Mouse (Mus musculus) hindbrain, postnatal 0 days (tissue): ENCODE results near the gene Slc26a5. TPM values are rescaled to one million over a fixed set of nuclear protein-coding genes. Genes with fewer than 3 reads are reported as not detected.

Experiments
- ATAC-seq: fragments of 200-750 bp; cut with Nextera tagmentation; 2 replicates; pipeline ENCODE4 v1.8.0; 2017; ENCODE audit warnings: mild to moderate bottlenecking, moderate TSS enrichment, moderate library complexity
- DNase-seq: peaks from one replicate; pipeline ENCODE4 v3.0.0-alpha.2; 2015; ENCODE audit warnings: low spot score
- H3K27ac ChIP-seq: fragments of 300-500 bp; sonication (generic); 2 replicates; pipeline ENCODE4 v1.5.1; 2014; ENCODE audit warnings: mild to moderate bottlenecking
- H3K27me3 ChIP-seq: fragments of 300-500 bp; sonication (generic); 2 replicates; pipeline ENCODE4 v1.6.1; 2014; ENCODE audit warnings: low read length, mixed read lengths; ENCODE audit not compliant: insufficient read depth
- H3K36me3 ChIP-seq: fragments of 300-500 bp; sonication (generic); 2 replicates; pipeline ENCODE4 v1.6.1; 2014; ENCODE audit warnings: low read length, mixed read lengths; ENCODE audit not compliant: insufficient read depth
- H3K4me1 ChIP-seq: fragments of 300-500 bp; sonication (generic); 2 replicates; pipeline ENCODE4 v1.6.1; 2014; ENCODE audit warnings: antibody characterized with exemption, low read length, mixed read lengths; ENCODE audit not compliant: insufficient read depth
- H3K4me2 ChIP-seq: fragments of 300-500 bp; sonication (generic); 2 replicates; pipeline ENCODE4 v1.6.1; 2014; ENCODE audit warnings: low read depth, mild to moderate bottlenecking, low read length, moderate library complexity, mixed read lengths
- H3K4me3 ChIP-seq: fragments of 300-500 bp; sonication (generic); 2 replicates; pipeline ENCODE4 v1.5.1; 2014; ENCODE audit warnings: low read length
- H3K9ac ChIP-seq: fragments of 300-500 bp; sonication (generic); replicated peaks from 2 replicates; pipeline ENCODE4 v1.6.1; 2014; ENCODE audit warnings: mild to moderate bottlenecking, low read length, moderate library complexity, mixed read lengths
- H3K9me3 ChIP-seq: fragments of 300-500 bp; sonication (generic); 2 replicates; pipeline ENCODE4 v1.6.1; 2016; ENCODE audit warnings: low read length, mixed read lengths
- CTCF ChIP-seq: IDR thresholded peaks from 2 replicates; pipeline ENCODE4 v1.5.1; 2016; ENCODE audit warnings: antibody characterized with exemption, control low read depth, low read depth
- WGBS: fragments of 180-500 bp; shearing (Covaris S2); extraction: QIAGEN DNeasy Blood & Tissue Kit; methylation state at CpG from one replicate; pipeline ENCODE4 v1.1.7; 2014; 5-methylcytosine and 5-hydroxymethylcytosine counted together
- polyA plus RNA-seq: library from polyadenylated mRNA; unstranded; fragments of >200 nt; fragmentation: Nextera tagmentation; extraction: Ambion mirVana; gene quantifications from 2 replicates; pipeline ENCODE4 v1.2.1, GENCODE M21; 2015
- total RNA-seq: library from RNA; depleted of rRNA; stranded (reverse); fragments of >200 nt; gene quantifications from 2 replicates; pipeline ENCODE4 v1.2.3, GENCODE M21; 2014

The Slc26a5 gene
- total and polyA plus RNA-seq, 2 experiments from 2014 or later, result 0.84 to 1.0 TPM

- ATAC-seq, result no peak
- H3K4me1 ChIP-seq, result peaks cover 9% of the 10 kb centered on the region
- H3K9ac ChIP-seq, result no peak overlapping the region
- H3K9me3 ChIP-seq, result no peaks in the 10 kb centered on the region
- DNase-seq, result no peak
- no peak for TF ChIP-seq CTCF
- 66% methylated on average over 5 of the region's 5 CpGs for WGBS
- no peaks in the 10 kb centered on the region; the same call in 1 of the 2 replicates for H3K36me3 ChIP-seq
- H3K27ac ChIP-seq, result no peak overlapping the region
- H3K4me2 ChIP-seq, result no peak overlapping the region
- H3K4me3 ChIP-seq, result no peak overlapping the region
- H3K27me3 ChIP-seq, result no peaks in the 10 kb centered on the region
Measured at GRCm38 (mm10) chr5:21789061-21789460, 76.3 kb downstream of the Slc26a5 start.

- no peak for TF ChIP-seq CTCF
- Histone ChIP-seq H3K9me3 (no peaks in the 10 kb centered on the region), H3K27me3 (no peaks in the 10 kb centered on the region), H3K4me1 (peaks cover 9% of the 10 kb centered on the region), H3K27ac (peak overlapping the region; percentile 73; the same call in 1 of the 2 replicates), H3K9ac (peak overlapping the region; percentile 78), H3K4me2 (peak overlapping the region; percentile 83), H3K4me3 (peak overlapping the region; percentile 65), H3K36me3 (peaks cover 6% of the 10 kb centered on the region; the same call in 1 of the 2 replicates)
- DNase-seq (no peak), ATAC-seq (no peak)
- WGBS, result 39% methylated on average over 11 of the region's 11 CpGs
Measured at GRCm38 (mm10) chr5:21787186-21788105, 78.0 kb downstream of the Slc26a5 start.

- DNase-seq, result peak; percentile 95
- WGBS, result 2% methylated on average over 51 of the region's 51 CpGs
Measured at GRCm38 (mm10) chr5:21786258-21787185, 78.9 kb downstream of the Slc26a5 start.

GRCm38 (mm10) chr5:21785776-21786175, 79.6 kb downstream of the Slc26a5 start:
- H3K4me1 ChIP-seq, result peaks cover 9% of the 10 kb centered on the region
- no peak for TF ChIP-seq CTCF
- H3K36me3 ChIP-seq, result peaks cover 21% of the 10 kb centered on the region
- no peaks in the 10 kb centered on the region for H3K27me3 ChIP-seq
- no peak overlapping the region for H3K4me3 ChIP-seq
- no peak for ATAC-seq
- whole genome bisulfite sequencing, result 75% methylated on average over 7 of the region's 7 CpGs
- no peak for DNase-seq
- no peaks in the 10 kb centered on the region for H3K9me3 ChIP-seq
- peak overlapping the region; percentile 83; the same call in 1 of the 2 replicates for H3K4me2 ChIP-seq
- no peak overlapping the region for H3K27ac ChIP-seq
- H3K9ac ChIP-seq, result no peak overlapping the region

More at GRCm38 (mm10) chr5:21786258-21787185, 78.9 kb downstream of the Slc26a5 start:
- peak overlapping the region; percentile 65 for H3K4me3 ChIP-seq
- no peak for TF ChIP-seq CTCF
- H3K36me3 ChIP-seq, result peaks cover 13% of the 10 kb centered on the region
- ATAC-seq, result peak; percentile 91
- peak overlapping the region; percentile 78 for H3K9ac ChIP-seq
- peak overlapping the region; percentile 73 for H3K27ac ChIP-seq
- peak overlapping the region; percentile 83 for H3K4me2 ChIP-seq
- H3K4me1 ChIP-seq, result peaks cover 9% of the 10 kb centered on the region
- no peaks in the 10 kb centered on the region for H3K27me3 ChIP-seq
- H3K9me3 ChIP-seq, result no peaks in the 10 kb centered on the region

- ATAC-seq (peak; percentile 96), DNase-seq (peak; percentile 96)
- Histone ChIP-seq H3K9me3 (no peaks in the 10 kb centered on the region), H3K27ac (peak within 1 kb of the TSS; percentile 75), H3K4me1 (peaks cover 9% of the 10 kb centered on the region), H3K9ac (peak within 1 kb of the TSS; percentile 78), H3K27me3 (no peaks in the 10 kb centered on the region), H3K4me3 (peak within 1 kb of the TSS; percentile 91), H3K36me3 (peaks cover 28% of the 10 kb centered on the region), H3K4me2 (peak within 1 kb of the TSS; percentile 99)
- TF ChIP-seq CTCF, result no peak
- WGBS, result under 1% methylated on average over 35 of the region's 37 CpGs
Measured at GRCm38 (mm10) chr5:21785053-21785452, 80.4 kb downstream of the Slc26a5 start, which contains the start of the genes Dnajc2 and Psmc2. Gene Dnajc2 (minus strand): TSS chr5:21785251. Gene Psmc2 (plus strand): TSS chr5:21785283.
